Mouse (Mus musculus) forebrain, embryonic 12.5 days (tissue): Measurements from ENCODE around the gene Hoxb1. TPM values are rescaled to one million over a fixed set of nuclear protein-coding genes. Genes with fewer than 3 reads are reported as not detected.

Experiments used
- ATAC-seq: fragments of 200-750 bp; cut with Nextera tagmentation; 2 replicates; pipeline ENCODE4 v1.8.0; 2017; ENCODE audit warnings: moderate TSS enrichment; ENCODE audit not compliant: low FRiP score
- H3K27ac ChIP-seq: fragments of 300-500 bp; sonication (generic); 2 replicates; pipeline ENCODE4 v1.5.1; 2016; ENCODE audit warnings: mild to moderate bottlenecking
- H3K27me3 ChIP-seq: fragments of 300-500 bp; sonication (generic); 2 replicates; pipeline ENCODE4 v1.6.1; 2016; ENCODE audit warnings: mild to moderate bottlenecking
- H3K36me3 ChIP-seq: fragments of 300-500 bp; sonication (generic); replicated peaks from 2 replicates; pipeline ENCODE4 v1.6.1; 2016; ENCODE audit warnings: mild to moderate bottlenecking
- H3K4me1 ChIP-seq: fragments of 300-500 bp; sonication (generic); 2 replicates; pipeline ENCODE4 v1.6.1; 2016
- H3K4me2 ChIP-seq: fragments of 300-500 bp; sonication (generic); 2 replicates; pipeline ENCODE4 v1.6.1; 2016; ENCODE audit warnings: mild to moderate bottlenecking, moderate library complexity
- H3K4me3 ChIP-seq: fragments of 300-500 bp; sonication (generic); replicated peaks from 2 replicates; pipeline ENCODE4 v1.5.1; 2016; ENCODE audit warnings: mild to moderate bottlenecking
- H3K9ac ChIP-seq: fragments of 300-500 bp; sonication (generic); 2 replicates; pipeline ENCODE4 v1.6.1; 2016; ENCODE audit warnings: mild to moderate bottlenecking
- H3K9me3 ChIP-seq: fragments of 300-500 bp; sonication (generic); 2 replicates; pipeline ENCODE4 v1.6.1; 2016
- WGBS: fragments of 180-500 bp; shearing (Covaris S2); methylation state at CpG from one replicate; pipeline ENCODE4 v1.1.7; 2016; 5-methylcytosine and 5-hydroxymethylcytosine counted together
- polyA plus RNA-seq: library from polyadenylated mRNA; unstranded; fragments of >200 nt; fragmentation: Nextera tagmentation; extraction: Ambion mirVana; gene quantifications from 2 replicates; pipeline ENCODE4 v1.2.1, GENCODE M21; 2016

Hoxb1 gene
- polyA plus RNA-seq, 1 experiment from 2014 or later = not detected

- 2% methylated on average over 8 of the region's 8 CpGs for WGBS
- Histone ChIP-seq H3K4me1 (no peaks in the 10 kb centered on the region), H3K36me3 (no peaks in the 10 kb centered on the region), H3K27me3 (peaks cover 100% of the 10 kb centered on the region), H3K4me2 (no peak overlapping the region), H3K9ac (no peak overlapping the region), H3K27ac (no peak overlapping the region), H3K9me3 (no peaks in the 10 kb centered on the region), H3K4me3 (no peak overlapping the region)
- ATAC-seq = no peak
These were observed 40.6 kb upstream of the Hoxb1 start for GRCm38 (mm10) chr11:96324965-96325364.

GRCm38 (mm10) chr11:96325747-96326212 lies 39.8 kb upstream of the Hoxb1 start:
- Histone ChIP-seq H3K4me3 (no peak overlapping the region), H3K9ac (no peak overlapping the region), H3K27me3 (peaks cover 100% of the 10 kb centered on the region), H3K4me1 (no peaks in the 10 kb centered on the region), H3K9me3 (no peaks in the 10 kb centered on the region), H3K4me2 (no peak overlapping the region), H3K36me3 (no peaks in the 10 kb centered on the region), H3K27ac (no peak overlapping the region)
- no peak for ATAC-seq
- WGBS = 2% methylated on average over 22 of the region's 22 CpGs

GRCm38 (mm10) chr11:96326705-96327104 lies 38.8 kb upstream of the Hoxb1 start:
- H3K4me1 ChIP-seq = no peaks in the 10 kb centered on the region
- no peak overlapping the region for H3K27ac ChIP-seq
- no peak overlapping the region for H3K4me3 ChIP-seq
- H3K4me2 ChIP-seq = no peak overlapping the region
- no peaks in the 10 kb centered on the region for H3K9me3 ChIP-seq
- H3K27me3 ChIP-seq = peaks cover 100% of the 10 kb centered on the region
- no peak for ATAC-seq
- 2% methylated on average over 12 of the region's 12 CpGs for WGBS
- no peak overlapping the region for H3K9ac ChIP-seq
- H3K36me3 ChIP-seq = no peaks in the 10 kb centered on the region

- Histone ChIP-seq H3K9ac (no peak overlapping the region), H3K36me3 (no peaks in the 10 kb centered on the region), H3K4me1 (no peaks in the 10 kb centered on the region), H3K4me2 (no peak overlapping the region), H3K4me3 (no peak overlapping the region), H3K9me3 (no peaks in the 10 kb centered on the region), H3K27me3 (peaks cover 100% of the 10 kb centered on the region), H3K27ac (no peak overlapping the region)
- ATAC-seq = no peak
- WGBS = 2% methylated on average over 7 of the region's 7 CpGs
These were observed 38.4 kb upstream of the Hoxb1 start for GRCm38 (mm10) chr11:96327122-96327521.

GRCm38 (mm10) chr11:96327750-96328149 lies 37.8 kb upstream of the Hoxb1 start:
- Histone ChIP-seq H3K4me3 (no peak overlapping the region), H3K27ac (no peak overlapping the region), H3K9ac (no peak overlapping the region), H3K36me3 (no peaks in the 10 kb centered on the region), H3K9me3 (no peaks in the 10 kb centered on the region), H3K4me1 (no peaks in the 10 kb centered on the region), H3K4me2 (no peak overlapping the region), H3K27me3 (peaks cover 100% of the 10 kb centered on the region)
- ATAC-seq = no peak
- under 1% methylated on average over 5 of the region's 5 CpGs for WGBS

- no peak overlapping the region for H3K9ac ChIP-seq
- H3K4me3 ChIP-seq = no peak overlapping the region
- no peaks in the 10 kb centered on the region for H3K9me3 ChIP-seq
- ATAC-seq = no peak
- no peak overlapping the region for H3K4me2 ChIP-seq
- H3K36me3 ChIP-seq = no peaks in the 10 kb centered on the region
- no peaks in the 10 kb centered on the region for H3K4me1 ChIP-seq
- H3K27ac ChIP-seq = no peak overlapping the region
- peaks cover 100% of the 10 kb centered on the region for H3K27me3 ChIP-seq
- WGBS = 10% methylated on average over 8 of the region's 8 CpGs
These were observed 36.9 kb upstream of the Hoxb1 start for GRCm38 (mm10) chr11:96328605-96329004.

- Histone ChIP-seq H3K9ac (no peak overlapping the region), H3K4me3 (no peak overlapping the region), H3K4me1 (no peaks in the 10 kb centered on the region), H3K9me3 (no peaks in the 10 kb centered on the region), H3K27me3 (peaks cover 100% of the 10 kb centered on the region), H3K36me3 (no peaks in the 10 kb centered on the region), H3K4me2 (no peak overlapping the region), H3K27ac (no peak overlapping the region)
- 1% methylated on average over 8 of the region's 8 CpGs for WGBS
- no peak for ATAC-seq
These were observed 33.4 kb upstream of the Hoxb1 start for GRCm38 (mm10) chr11:96332105-96332504.

GRCm38 (mm10) chr11:96332618-96333032 lies 32.9 kb upstream of the Hoxb1 start:
- no peak overlapping the region for H3K9ac ChIP-seq
- H3K36me3 ChIP-seq = no peaks in the 10 kb centered on the region
- no peak overlapping the region for H3K4me2 ChIP-seq
- H3K9me3 ChIP-seq = no peaks in the 10 kb centered on the region
- ATAC-seq = no peak
- no peak overlapping the region for H3K27ac ChIP-seq
- H3K27me3 ChIP-seq = peaks cover 100% of the 10 kb centered on the region
- under 1% methylated on average over 35 of the region's 35 CpGs for WGBS
- no peak overlapping the region for H3K4me3 ChIP-seq
- no peaks in the 10 kb centered on the region for H3K4me1 ChIP-seq

- H3K4me3 ChIP-seq = no peak overlapping the region
- H3K4me1 ChIP-seq = no peaks in the 10 kb centered on the region
- H3K27me3 ChIP-seq = peaks cover 100% of the 10 kb centered on the region
- no peaks in the 10 kb centered on the region for H3K9me3 ChIP-seq
- no peak overlapping the region for H3K9ac ChIP-seq
- H3K27ac ChIP-seq = no peak overlapping the region
- no peaks in the 10 kb centered on the region for H3K36me3 ChIP-seq
- 2% methylated on average over 17 of the region's 17 CpGs for WGBS
- no peak for ATAC-seq
- no peak overlapping the region for H3K4me2 ChIP-seq
These were observed 32.1 kb upstream of the Hoxb1 start for GRCm38 (mm10) chr11:96333241-96334001.

GRCm38 (mm10) chr11:96334002-96334364 lies 31.6 kb upstream of the Hoxb1 start:
- no peak overlapping the region for H3K9ac ChIP-seq
- no peaks in the 10 kb centered on the region for H3K9me3 ChIP-seq
- no peaks in the 10 kb centered on the region for H3K4me1 ChIP-seq
- no peak for ATAC-seq
- no peak overlapping the region for H3K4me3 ChIP-seq
- H3K36me3 ChIP-seq = no peaks in the 10 kb centered on the region
- peaks cover 100% of the 10 kb centered on the region for H3K27me3 ChIP-seq
- H3K27ac ChIP-seq = no peak overlapping the region
- 12% methylated on average over 2 of the region's 2 CpGs for WGBS
- H3K4me2 ChIP-seq = no peak overlapping the region

GRCm38 (mm10) chr11:96334998-96335397 lies 30.6 kb upstream of the Hoxb1 start:
- no peaks in the 10 kb centered on the region for H3K4me1 ChIP-seq
- H3K27ac ChIP-seq = no peak overlapping the region
- 22% methylated on average over 3 of the region's 3 CpGs for WGBS
- no peak overlapping the region for H3K4me2 ChIP-seq
- H3K9ac ChIP-seq = no peak overlapping the region
- no peak for ATAC-seq
- no peak overlapping the region for H3K4me3 ChIP-seq
- no peaks in the 10 kb centered on the region for H3K36me3 ChIP-seq
- peaks cover 100% of the 10 kb centered on the region for H3K27me3 ChIP-seq
- no peaks in the 10 kb centered on the region for H3K9me3 ChIP-seq

- Histone ChIP-seq H3K4me3 (no peak overlapping the region), H3K27me3 (peaks cover 100% of the 10 kb centered on the region), H3K4me1 (no peaks in the 10 kb centered on the region), H3K9me3 (no peaks in the 10 kb centered on the region), H3K4me2 (no peak overlapping the region), H3K27ac (no peak overlapping the region), H3K36me3 (no peaks in the 10 kb centered on the region), H3K9ac (no peak overlapping the region)
- ATAC-seq = no peak
- WGBS = 0% methylated on average over 2 of the region's 2 CpGs
These were observed 29.0 kb upstream of the Hoxb1 start for GRCm38 (mm10) chr11:96336597-96336996.

GRCm38 (mm10) chr11:96337026-96337425 lies 28.5 kb upstream of the Hoxb1 start:
- Histone ChIP-seq H3K4me1 (no peaks in the 10 kb centered on the region), H3K27me3 (peaks cover 100% of the 10 kb centered on the region), H3K9ac (no peak overlapping the region), H3K4me2 (no peak overlapping the region), H3K36me3 (no peaks in the 10 kb centered on the region), H3K27ac (no peak overlapping the region), H3K9me3 (no peaks in the 10 kb centered on the region), H3K4me3 (no peak overlapping the region)
- ATAC-seq = no peak
- 0% methylated on average over 6 of the region's 6 CpGs for WGBS
